Mouse (Mus musculus) liver, embryonic 14.5 days (tissue): ENCODE measurements around the gene Popdc3.

ENCODE experiments used
- CTCF ChIP-seq: IDR thresholded peaks from 2 replicates; pipeline ENCODE4 v1.5.1; 2016; ENCODE audit warnings: antibody characterized with exemption, low read depth, control low read depth
- EP300 ChIP-seq: IDR thresholded peaks from 2 replicates; pipeline ENCODE4 v1.6.1; 2016; ENCODE audit warnings: antibody characterized with exemption, low read depth

- TF ChIP-seq CTCF = no peak
- no peak for TF ChIP-seq EP300
Measured at GRCm38 (mm10) chr10:45181344-45181743, 3.4 kb downstream of the Popdc3 start.
